Mouse (Mus musculus) spleen, postnatal 14 days (tissue): Measurements from ENCODE around the gene Csf2rb.
"Not testable (repeated sequence)": the region's sequence is repeated elsewhere in the genome, so short reads cannot be mapped to it uniquely, and the experiment has no call there.

ENCODE experiments used
- DNase-seq, 2 experiments: peaks; one replicate each; pipeline ENCODE4 v3.0.0; 2021 to 2022; ENCODE audit warnings: low spot score in 2 of 2

Gene Csf2rb

GRCm38 (mm10) chr15:78325671-78326339, at the start of gene Csf2rb:
Gene Csf2rb (plus strand): TSS chr15:78325752.
- DNase-seq = peak in 1 of 2 experiments; percentile 11

DNA sequence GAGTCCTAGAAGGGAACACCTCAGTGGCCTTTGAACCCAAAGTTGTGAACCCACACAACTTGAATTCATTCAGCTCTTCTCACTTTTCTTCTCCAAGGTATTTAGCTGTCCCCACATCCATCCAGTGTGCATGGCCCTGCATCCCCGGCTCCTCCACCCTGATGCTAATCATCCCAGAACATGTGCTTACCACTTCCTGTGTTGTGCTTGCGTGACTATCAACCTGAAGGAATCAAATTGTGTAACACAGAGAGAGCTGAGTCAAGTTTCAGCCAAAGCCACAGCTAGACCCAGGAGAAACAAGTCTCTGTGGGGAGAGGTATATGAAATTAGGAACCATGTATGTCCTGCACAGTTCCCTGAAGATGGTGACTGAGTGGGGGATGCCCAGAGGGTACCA, 47.2 kb upstream of the Csf2rb start:
- DNase-seq = no peak

DNA sequence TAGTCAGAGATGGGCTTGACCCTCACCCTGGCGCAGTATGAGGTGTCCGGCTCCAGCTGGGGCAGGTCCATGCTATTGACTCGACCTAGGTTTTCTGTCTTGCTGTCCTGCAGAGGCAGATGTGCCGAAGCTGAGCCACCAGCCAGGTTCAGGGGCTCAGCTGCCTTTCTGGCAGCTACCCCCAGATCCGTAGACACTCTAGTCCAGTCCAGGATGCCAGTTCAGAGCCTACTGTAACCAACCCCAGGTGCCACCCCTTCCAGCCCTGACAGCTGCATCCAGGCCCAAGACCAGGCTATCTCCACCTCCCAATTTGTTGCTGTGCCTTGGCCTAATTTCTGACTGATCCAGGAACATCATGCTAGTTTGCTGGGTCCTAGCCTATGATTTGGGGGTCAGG, 37.6 kb upstream of the Csf2rb start:
- DNase-seq = no peak

DNA sequence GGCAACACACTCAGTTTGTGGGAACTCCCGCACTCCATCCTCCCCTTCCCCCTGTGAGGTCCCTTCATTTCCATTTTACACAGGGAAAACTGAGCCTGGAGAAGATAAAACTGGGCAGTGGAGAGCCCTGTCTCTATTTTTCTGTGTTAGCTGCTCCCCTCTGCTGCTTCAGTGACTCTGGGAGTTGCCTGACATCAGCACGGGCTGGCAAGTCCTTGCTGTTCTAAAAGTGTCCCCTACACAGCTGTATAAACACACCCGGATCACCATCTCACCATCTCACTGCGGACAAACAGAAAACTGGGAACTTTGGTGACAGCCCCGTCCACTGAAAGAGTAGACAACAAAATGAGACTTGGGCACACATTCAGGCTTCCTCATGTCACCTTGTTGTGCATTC, 35.8 kb upstream of the Csf2rb start:
- not testable (repeated sequence) for DNase-seq

GRCm38 (mm10) chr15:78293228-78293627, 32.3 kb upstream of the Csf2rb start:
- not testable (repeated sequence) for DNase-seq

- DNase-seq = no peak
These were observed 31.8 kb upstream of the Csf2rb start for GRCm38 (mm10) chr15:78293716-78294115.

DNA sequence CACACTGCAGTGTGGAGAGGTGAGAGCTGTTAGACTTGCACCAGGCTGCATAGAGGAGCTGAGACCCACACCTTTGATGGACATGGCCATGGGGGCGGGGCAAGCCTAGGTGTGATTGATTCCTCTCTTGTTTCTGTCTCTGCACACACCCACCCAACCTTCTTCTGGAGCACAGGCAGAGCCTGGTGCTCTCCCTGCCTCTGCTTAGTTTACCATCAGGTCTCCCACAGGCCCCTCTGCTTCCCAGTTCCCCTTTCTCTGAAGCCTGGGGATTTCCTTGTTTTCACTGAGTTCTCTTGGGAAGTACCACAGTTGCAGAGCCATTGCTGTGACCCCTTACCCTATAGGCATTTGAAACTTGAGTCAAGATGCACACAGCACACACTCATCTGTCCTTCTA, 27.0 kb upstream of the Csf2rb start:
- no peak for DNase-seq

GRCm38 (mm10) chr15:78299641-78300040, 25.9 kb upstream of the Csf2rb start:
- no peak for DNase-seq

DNA sequence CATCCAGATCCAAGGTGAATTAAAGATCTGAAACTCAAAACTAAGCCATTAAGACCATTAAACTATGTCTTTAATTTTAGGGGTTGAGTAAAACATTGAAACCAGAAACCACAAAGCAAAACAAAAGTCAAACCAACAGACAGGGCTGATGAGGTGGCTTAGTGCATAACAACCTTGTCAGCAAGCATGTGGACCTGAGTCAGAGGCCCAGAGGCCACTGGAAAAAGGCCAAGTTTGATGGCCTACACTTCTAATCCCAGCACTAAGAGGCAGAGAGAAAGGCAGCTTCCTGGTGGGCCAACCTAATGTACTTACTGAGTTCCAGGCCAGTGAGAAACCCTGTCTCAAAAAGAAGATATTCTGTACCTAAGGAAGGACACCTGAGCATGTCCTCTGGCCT, 24.8 kb upstream of the Csf2rb start:
- DNase-seq = no peak

- no peak for DNase-seq
These were observed 22.8 kb upstream of the Csf2rb start for GRCm38 (mm10) chr15:78302718-78303117.

DNA sequence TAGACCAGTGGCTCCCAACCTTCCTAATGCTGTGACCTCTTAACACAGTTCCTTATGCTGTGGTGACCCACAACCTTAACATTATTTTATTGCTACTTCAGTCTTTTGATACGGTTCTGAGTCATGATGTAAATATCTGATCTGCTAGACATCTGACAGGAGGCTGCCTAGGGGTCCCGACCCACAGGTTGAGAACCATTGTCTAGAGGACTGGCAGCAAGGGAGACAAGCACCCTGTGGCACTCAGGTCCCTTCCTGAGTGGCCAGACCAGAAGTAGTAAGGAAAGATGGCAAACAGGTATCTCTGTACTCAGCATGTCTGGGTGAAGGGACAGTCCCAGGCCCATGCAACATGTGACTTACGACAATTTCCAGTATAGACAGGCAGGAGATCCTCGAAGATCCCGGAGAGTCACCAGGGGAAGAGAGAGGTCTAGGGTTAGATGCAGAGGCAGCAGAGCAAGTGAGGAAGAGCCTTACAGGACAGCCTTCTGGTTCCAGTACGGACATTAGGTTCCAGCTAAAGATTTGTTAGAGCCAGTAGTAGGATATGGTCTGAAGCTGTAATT, 21.8 kb upstream of the Csf2rb start:
- DNase-seq = no peak

DNA sequence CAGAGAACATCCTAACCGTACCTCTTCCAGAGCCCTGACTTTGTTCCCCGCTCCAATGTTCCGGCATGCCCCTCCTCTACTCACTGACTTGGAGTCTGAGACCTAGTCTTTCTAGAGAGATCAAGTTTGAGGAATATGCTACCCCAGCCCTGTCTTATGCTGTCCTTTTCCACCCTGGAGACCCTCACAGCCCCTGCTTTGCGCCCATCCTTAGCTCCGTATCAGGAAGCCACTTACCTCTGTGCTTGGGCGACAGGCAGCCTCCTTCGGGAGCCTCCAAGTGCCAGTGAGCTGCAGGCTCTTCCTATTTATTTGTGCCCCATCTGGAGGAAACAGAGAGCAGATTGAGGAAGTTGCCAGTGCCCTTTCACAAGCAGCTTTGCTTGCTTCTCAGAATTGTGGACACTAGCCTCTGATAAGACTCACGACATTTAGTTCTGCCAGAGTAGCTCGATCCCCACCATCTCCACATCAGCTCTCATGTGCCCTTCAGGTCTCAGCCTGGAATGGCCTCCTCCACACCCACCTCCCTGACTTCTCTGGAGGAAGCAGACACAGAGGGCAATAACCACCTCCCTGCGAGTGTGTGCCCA, 20.1 kb upstream of the Csf2rb start, which contains the start of gene Csf2rb2:
Gene Csf2rb2 (minus strand): TSS at position 381 of the 593 bp plus-strand sequence.
- no peak for DNase-seq

GRCm38 (mm10) chr15:78309865-78310264, 15.7 kb upstream of the Csf2rb start:
- no peak for DNase-seq

- no peak for DNase-seq
These were observed 14.6 kb upstream of the Csf2rb start for GRCm38 (mm10) chr15:78310971-78311370.

- not testable (repeated sequence) for DNase-seq
These were observed 12.9 kb upstream of the Csf2rb start for GRCm38 (mm10) chr15:78312421-78313233.

- DNase-seq = not testable (repeated sequence)
These were observed 11.9 kb upstream of the Csf2rb start for GRCm38 (mm10) chr15:78313659-78314058.

DNA sequence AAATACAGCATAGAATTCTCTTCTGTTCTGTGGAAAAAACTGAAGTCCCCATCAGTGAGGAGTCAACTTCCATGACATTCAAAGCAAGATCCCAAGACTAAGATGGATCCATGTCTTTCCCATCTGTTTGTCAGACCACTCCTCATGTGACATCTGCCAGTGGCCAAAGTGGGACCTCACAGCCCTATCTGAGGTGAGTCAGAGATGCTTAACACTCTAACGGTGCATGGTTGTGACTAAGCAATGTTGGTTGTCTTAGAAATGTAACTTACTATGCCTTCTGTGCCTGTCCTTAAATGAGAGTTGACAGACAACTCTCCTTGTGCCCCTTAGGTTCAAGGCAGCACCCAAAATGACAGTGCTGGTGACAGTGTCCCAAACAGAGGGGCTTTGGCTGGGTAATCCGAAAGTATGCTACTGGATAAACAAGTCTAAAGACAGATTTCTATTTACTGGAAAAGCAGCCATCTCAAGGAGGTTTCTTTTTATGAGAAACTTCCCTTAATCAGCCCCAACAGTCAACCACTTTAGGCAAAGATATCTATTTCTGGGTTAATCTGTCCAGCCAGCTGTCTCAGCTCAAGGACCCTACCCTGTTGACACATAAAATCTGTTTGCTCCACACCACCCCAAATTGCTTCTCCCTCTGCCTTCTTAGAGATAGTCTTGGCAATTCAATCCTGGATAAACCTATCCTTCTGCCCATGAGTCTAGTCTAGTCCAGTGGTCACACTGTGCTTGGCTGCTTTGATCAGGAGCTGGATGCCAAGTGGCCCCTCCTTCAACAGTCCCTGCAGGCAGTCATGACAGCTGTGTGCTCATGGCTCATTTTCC, 7.0 kb upstream of the Csf2rb start:
- not testable (repeated sequence) for DNase-seq

- DNase-seq = peak; percentile 55 to 58
These were observed 4.6 kb upstream of the Csf2rb start for GRCm38 (mm10) chr15:78320825-78321496.

GRCm38 (mm10) chr15:78323366-78323765, 2.2 kb upstream of the Csf2rb start:
- no peak for DNase-seq

- DNase-seq = no peak
These were observed 1.3 kb upstream of the Csf2rb start for GRCm38 (mm10) chr15:78324294-78324693.

GRCm38 (mm10) chr15:78326747-78327146, 1.2 kb downstream of the Csf2rb start:
- no peak for DNase-seq
